Mouse (Mus musculus) urinary bladder, postnatal 4 days (tissue): ENCODE results near the gene Ghr.

Source experiments
- DNase-seq, 2 experiments: peaks; one replicate each; pipeline ENCODE4 v3.0.0; 2021 to 2022; ENCODE audit warnings: low spot score in 2 of 2

The Ghr gene

DNA sequence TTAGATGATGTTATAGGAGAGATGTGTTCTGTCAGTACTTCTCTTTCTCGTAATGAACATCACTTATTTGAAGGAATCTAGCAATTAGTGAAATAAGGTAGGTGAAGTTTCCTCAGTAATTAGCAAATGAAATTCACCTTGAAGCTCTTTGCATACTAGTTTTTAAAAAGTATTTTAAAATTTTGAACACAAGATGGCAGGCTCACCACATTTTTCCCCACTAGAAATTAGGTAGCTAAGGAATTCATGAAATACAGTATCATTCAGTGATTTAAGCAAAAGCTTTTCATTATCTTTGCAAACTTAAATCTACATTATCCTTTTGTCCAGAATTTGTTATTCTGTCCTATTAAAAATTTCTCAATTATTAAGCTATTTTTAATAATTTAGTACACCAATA is 287.3 kb downstream of the Ghr start:
- DNase-seq = no peak

DNA sequence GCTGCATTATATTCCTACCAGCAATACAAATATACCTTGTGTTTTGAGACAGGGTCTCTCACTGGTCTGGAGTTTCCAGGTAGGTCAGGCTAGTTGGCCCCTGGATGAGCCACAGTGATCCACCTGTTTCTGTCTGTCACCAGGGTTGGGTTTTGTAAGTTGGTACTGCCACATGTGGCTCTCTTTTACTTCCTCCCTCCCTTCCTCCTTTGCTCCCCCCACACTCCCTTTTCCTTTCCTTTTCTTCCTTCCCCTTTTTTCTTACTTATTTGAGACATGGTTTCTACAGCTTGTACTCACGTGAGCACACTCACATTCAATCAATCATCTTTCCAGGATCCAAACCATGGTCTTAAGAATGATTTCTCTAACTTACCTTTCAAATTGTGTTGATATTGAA is 289.8 kb downstream of the Ghr start:
- no peak for DNase-seq

DNA sequence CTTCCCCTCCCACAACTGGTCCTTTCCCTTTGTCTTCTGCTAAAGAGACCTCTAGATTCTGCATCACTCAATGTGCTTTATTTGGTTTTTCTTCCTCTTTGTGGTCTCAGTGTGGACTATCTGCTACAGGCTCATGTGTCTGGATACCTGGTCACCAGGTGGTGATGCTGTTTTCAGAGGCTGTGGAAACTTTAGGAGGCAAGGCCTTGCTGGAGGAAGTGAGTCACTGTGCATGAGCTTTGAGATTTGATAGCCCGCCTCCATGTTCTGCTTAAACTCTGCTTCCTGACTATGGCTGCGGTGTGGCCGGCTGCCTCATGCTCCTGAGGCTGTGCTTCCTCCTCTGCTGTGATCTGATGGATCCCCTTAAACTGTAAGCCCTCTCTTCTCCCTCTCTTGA is 292.9 kb downstream of the Ghr start:
- DNase-seq = no peak

DNA sequence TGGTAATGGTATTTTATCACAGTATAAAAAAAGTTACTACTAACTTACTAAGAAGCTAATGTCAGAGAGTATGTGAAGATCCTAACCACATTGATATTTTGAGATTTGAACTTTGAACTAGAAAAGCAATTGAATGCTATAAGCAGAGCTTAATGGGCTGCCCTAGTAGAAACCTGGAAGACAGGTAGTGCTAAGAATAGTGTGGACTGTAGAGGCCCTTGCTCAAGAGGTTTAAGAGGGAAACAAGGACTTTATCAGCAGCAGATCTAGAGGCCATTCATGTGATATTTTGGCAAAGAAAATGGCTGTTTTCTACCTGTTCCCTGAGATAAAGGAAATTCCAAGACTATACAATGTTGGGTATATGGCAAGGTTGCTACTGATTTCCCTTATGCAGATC is 297.3 kb downstream of the Ghr start:
- no peak for DNase-seq

DNA sequence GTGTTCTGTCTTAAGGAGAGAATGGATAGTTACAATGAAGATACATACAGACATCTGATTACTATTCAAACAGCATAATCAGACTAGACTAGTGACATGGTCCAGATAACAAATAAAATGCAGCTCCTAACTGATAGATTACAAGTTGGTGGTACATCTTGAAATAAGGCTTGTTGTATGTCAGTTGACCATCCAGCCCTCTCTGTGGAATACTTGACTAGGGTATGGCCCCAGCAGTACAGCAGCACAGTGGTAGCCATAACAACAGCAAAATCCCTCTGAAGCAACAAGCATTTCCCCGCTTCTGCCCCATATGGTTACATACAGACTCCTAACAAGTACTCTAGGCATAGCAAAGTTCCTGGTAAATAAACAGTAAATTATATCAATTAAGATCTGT is 301.6 kb downstream of the Ghr start:
- DNase-seq = no peak

DNA sequence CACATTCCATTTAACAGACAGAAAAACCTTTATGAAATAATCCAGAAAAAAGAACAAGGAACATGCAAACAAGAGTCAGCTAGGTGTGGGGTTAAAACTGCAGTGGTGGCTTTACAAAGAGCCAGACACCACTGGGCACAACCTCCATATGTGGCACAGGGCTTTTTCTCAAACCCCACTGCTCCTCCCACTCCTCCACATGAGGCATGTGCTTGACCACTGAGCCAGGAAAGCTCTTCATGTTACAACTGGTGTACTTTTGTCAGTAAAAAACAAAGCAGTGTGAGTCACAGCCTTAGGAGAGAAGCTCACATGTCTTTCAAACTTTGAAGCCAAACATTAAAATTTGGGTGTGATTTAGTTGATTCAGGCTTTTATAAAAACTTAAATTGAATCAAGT is 302.1 kb downstream of the Ghr start:
- no peak for DNase-seq

DNA sequence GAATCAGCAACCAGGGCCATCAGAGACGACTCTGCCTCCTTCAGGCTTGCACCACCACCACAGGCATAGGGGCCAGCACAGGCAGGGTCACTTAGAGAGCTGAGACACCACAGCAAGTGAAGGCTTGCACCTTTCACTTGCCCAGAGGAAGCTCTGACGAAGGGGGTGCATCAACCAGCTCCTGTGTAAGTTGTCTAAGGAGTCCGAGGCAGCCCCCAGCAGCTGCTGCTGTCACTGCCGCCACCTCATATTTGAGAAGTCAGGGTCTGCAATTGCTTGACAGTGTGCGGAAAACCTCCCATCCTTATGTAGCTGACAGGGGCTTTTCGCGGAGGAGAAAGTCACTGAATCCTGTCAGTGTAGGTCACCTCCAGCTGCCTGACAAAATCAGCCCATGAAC is 304.1 kb downstream of the Ghr start:
- no peak for DNase-seq

DNA sequence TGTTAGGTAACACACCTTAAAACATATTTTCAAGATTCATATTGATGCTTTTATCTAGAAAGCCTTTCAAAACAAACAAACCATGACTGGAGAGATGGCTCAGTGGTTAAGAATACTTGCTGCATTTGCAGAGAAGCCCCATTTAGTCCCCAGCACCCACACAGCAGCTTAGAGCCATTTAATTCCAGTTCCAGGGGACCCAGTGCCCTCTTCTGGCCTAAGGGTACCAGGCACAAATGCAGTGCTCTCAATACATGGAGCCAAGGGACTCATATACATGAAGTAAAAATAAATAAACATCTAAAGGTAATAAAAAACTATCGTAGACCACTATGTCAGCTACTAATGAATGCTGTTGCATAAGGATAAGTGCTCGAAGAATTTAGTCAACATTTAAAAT is 305.9 kb downstream of the Ghr start:
- no peak for DNase-seq

DNA sequence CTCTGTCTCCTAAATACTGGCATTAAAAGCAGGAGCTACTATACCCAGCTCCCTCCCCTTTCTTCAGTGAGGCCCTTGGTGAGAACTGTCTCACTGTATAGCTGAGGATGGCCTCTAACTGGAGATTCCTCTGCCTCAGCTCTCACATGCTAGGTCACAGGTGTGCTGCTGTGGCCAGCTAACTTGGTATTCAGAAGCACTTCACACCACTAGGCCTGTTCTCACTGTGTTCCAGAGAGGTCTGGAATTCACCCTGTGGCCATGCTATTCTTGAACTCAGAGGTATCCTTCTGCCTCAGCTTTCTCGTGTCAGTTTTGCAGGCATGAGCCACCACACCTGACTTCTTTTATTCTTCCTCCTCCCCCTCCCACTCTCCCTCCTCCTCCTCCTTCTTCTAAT is 310.1 kb downstream of the Ghr start:
- no peak for DNase-seq

DNA sequence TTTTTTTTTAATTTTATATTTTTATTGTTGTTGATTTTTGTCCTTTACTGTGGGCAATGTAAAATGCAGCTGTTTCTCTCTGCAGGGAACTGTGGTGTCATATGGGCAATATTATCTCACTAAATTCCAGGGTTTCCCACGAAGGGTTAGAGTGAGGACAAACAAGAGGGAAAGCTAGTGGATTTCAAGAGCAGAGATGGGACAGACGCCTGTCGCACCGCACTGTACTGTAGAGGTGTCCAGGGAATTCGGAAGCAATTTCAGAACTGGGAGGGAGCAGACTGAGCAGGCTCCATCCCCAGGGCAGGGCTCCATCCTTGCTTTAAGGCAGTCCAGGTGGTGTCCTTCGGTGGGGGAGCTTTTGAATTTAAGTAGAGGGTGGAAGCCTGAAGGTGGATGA is 312.1 kb downstream of the Ghr start:
- DNase-seq = no peak

DNA sequence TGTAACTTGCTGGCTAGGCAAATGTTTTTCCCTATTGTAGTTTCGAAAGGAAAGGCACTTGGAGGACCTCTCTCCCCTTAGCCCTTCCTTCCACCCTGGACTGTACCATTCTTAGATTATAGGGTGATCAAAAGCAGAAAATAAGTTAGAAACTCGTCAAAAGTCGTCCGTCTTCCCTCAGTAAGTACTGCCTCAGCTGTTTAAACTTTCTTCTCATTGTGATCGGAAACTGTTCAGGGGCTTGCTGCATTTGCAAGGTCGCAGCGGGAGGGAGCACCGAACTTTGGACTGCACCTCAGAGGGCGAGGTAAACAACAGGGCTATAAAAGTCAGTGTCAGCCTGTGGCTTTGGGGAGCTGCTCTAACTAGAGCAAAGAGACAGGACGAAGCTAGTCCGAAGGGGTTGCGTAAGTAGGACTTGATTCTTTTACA is 312.6 kb downstream of the Ghr start:
- peak; percentile 70 to 76 for DNase-seq

DNA sequence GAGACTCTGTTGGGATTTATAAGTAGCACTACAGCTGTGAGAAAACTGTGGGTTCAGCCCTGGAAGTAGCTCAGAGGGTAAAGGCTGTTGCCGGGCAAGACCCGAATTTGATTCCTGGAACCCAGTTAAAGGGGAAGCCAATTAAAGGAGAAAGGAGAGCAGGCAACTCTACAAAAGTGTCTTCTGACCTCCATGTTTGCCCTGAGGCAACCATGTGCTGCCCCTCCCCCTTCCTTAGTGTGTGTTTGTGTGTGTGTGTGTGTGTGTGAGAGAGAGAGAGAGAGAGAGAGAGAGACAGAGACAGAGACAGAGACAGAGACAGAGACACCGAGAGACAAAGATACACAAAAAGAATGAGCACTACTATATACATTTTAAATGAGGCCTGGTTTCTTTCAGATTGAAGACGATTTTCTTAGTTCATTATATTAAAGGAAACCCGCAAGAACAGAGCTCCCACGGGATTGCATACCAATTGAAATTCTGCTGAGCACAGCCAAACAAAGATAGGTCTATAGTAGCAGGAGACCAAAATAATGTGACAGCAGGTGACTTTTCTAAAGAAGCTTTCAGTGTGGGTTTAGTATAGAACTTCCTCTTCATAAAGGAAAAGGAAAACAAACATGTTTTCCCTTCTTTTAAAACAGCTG is 313.2 kb downstream of the Ghr start:
- DNase-seq = no peak

DNA sequence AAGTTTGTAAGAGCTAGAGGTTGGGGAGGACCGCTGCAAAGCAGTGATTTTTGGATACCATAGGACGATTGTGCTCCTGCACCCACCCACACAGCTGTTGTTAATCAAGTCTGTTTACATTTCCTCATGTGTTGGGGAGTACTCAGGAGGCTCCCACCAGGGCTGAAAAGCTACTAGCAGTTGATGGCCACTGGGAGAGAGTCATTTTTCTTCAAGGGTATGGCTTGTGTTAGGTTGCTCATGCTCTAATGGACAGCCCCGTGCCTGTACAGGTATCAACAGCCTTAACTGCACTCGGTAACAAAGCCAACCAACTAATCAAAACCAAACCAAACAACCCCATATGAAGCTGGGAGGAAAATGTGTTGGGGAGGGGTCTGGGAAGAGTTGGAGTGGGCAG is 313.8 kb downstream of the Ghr start:
- DNase-seq = no peak

DNA sequence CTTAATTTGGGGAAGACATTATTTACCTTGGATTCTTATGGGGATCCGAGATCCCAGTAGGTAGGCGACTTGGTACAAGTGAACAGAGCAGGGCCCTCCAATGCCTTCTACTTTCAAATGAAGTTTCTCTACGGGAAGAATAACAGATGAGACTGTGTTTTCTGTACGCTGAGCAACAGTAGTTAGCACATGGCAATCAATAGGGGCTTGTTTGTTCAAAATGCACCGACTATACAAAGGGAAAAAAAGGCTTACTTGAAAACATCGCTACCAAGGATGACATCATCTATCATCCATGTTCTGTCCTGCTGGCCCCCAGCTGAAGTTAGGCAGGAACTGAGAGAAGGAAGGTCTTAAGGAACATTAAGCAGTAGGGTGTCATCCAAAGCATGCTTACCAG is 315.0 kb downstream of the Ghr start, which contains the start of gene Selenop:
Selenop (plus strand) TSS at position 301 of the 400 bp plus-strand sequence.
- no peak for DNase-seq
